Mouse (Mus musculus): ENCODE measurements at regions not wholly inside any gene's neighbourhood (a gene's known extent, or its start where the extent isn't known, plus 50 kb on each side); places are given as distances from the start of the nearest gene placed in this dataset.

- Histone ChIP-seq H3K4me1 (ENCODE audit: control insufficient read depth, insufficient read depth, low read length) (no peaks in the 10 kb centered on the region), H3K36me3 (ENCODE audit: control insufficient read depth, insufficient read depth, low read length) (no peaks in the 10 kb centered on the region), H3K4me3 (ENCODE audit: insufficient read depth, low read depth, low read length) (no peak overlapping the region), H3K27ac (replicated peaks; ENCODE audit: insufficient read depth, low read depth, low read length) (no peak overlapping the region), H3K27me3 (ENCODE audit: control insufficient read depth, insufficient read depth, low read length) (no peaks in the 10 kb centered on the region), H3K9ac (ENCODE audit: low read depth, low read length) (no peak overlapping the region), H3K79me2 (ENCODE audit: control insufficient read depth, insufficient read depth, low read length) (no peaks in the 10 kb centered on the region)
- no peak for DNase-seq (ENCODE audit: extremely low read depth, low read depth, low spot score)
- no peak for TF ChIP-seq CTCF (IDR thresholded peaks at IDR 0.05; ENCODE audit: low read depth, low read length)
- no peak for TF ChIP-seq POLR2A (IDR thresholded peaks at IDR 0.05; ENCODE audit: extremely low read depth, insufficient read depth, low read length)
- WGBS = 95% methylated on average over 3 of the region's 3 CpGs
Measured at GRCm38 (mm10) chr10:9272940-9273339, 387.1 kb upstream of the Sash1 start.

- TF ChIP-seq POLR2A (IDR thresholded peaks at IDR 0.05; ENCODE audit: extremely low read depth, insufficient read depth, low read length) (no peak), CTCF (IDR thresholded peaks at IDR 0.05; ENCODE audit: low read depth, low read length) (no peak)
- no peak overlapping the region for H3K4me3 ChIP-seq (ENCODE audit: insufficient read depth, low read depth, low read length)
- no peak overlapping the region for H3K27ac ChIP-seq (replicated peaks; ENCODE audit: insufficient read depth, low read depth, low read length)
- no peak for DNase-seq (ENCODE audit: extremely low read depth, low read depth, low spot score)
- H3K27me3 ChIP-seq (ENCODE audit: control insufficient read depth, insufficient read depth, low read length) = no peaks in the 10 kb centered on the region
- no peaks in the 10 kb centered on the region for H3K79me2 ChIP-seq (ENCODE audit: control insufficient read depth, insufficient read depth, low read length)
- H3K4me1 ChIP-seq (ENCODE audit: control insufficient read depth, insufficient read depth, low read length) = no peaks in the 10 kb centered on the region
- no peak overlapping the region for H3K9ac ChIP-seq (ENCODE audit: low read depth, low read length)
- no peaks in the 10 kb centered on the region for H3K36me3 ChIP-seq (ENCODE audit: control insufficient read depth, insufficient read depth, low read length)
- WGBS = 67% methylated on average over 5 of the region's 5 CpGs
Measured at GRCm38 (mm10) chr10:9272243-9272642, 386.4 kb upstream of the Sash1 start.

GRCm38 (mm10) chr10:9265528-9265927, 379.7 kb upstream of the Sash1 start:
- no peaks in the 10 kb centered on the region for H3K27me3 ChIP-seq (ENCODE audit: control insufficient read depth, insufficient read depth, low read length)
- H3K36me3 ChIP-seq (ENCODE audit: control insufficient read depth, insufficient read depth, low read length) = no peaks in the 10 kb centered on the region
- no peak for TF ChIP-seq CTCF (IDR thresholded peaks at IDR 0.05; ENCODE audit: low read depth, low read length)
- TF ChIP-seq POLR2A (IDR thresholded peaks at IDR 0.05; ENCODE audit: extremely low read depth, insufficient read depth, low read length) = no peak
- DNase-seq (ENCODE audit: extremely low read depth, low read depth, low spot score) = no peak
- H3K79me2 ChIP-seq (ENCODE audit: control insufficient read depth, insufficient read depth, low read length) = no peaks in the 10 kb centered on the region
- 90% methylated on average over 2 of the region's 2 CpGs for WGBS
- no peak overlapping the region for H3K4me3 ChIP-seq (ENCODE audit: insufficient read depth, low read depth, low read length)
- H3K27ac ChIP-seq (replicated peaks; ENCODE audit: insufficient read depth, low read depth, low read length) = no peak overlapping the region
- no peak overlapping the region for H3K9ac ChIP-seq (ENCODE audit: low read depth, low read length)
- H3K4me1 ChIP-seq (ENCODE audit: control insufficient read depth, insufficient read depth, low read length) = no peaks in the 10 kb centered on the region

GRCm38 (mm10) chr10:9264309-9265000, 378.6 kb upstream of the Sash1 start:
- DNase-seq (ENCODE audit: extremely low read depth, low read depth, low spot score) = no peak
- H3K27ac ChIP-seq (replicated peaks; ENCODE audit: insufficient read depth, low read depth, low read length) = no peak overlapping the region
- 60% methylated on average over 12 of the region's 12 CpGs for WGBS
- no peaks in the 10 kb centered on the region for H3K36me3 ChIP-seq (ENCODE audit: control insufficient read depth, insufficient read depth, low read length)
- no peaks in the 10 kb centered on the region for H3K4me1 ChIP-seq (ENCODE audit: control insufficient read depth, insufficient read depth, low read length)
- H3K79me2 ChIP-seq (ENCODE audit: control insufficient read depth, insufficient read depth, low read length) = no peaks in the 10 kb centered on the region
- no peak overlapping the region for H3K4me3 ChIP-seq (ENCODE audit: insufficient read depth, low read depth, low read length)
- TF ChIP-seq POLR2A (IDR thresholded peaks at IDR 0.05; ENCODE audit: extremely low read depth, insufficient read depth, low read length) = no peak
- no peak for TF ChIP-seq CTCF (IDR thresholded peaks at IDR 0.05; ENCODE audit: low read depth, low read length)
- H3K27me3 ChIP-seq (ENCODE audit: control insufficient read depth, insufficient read depth, low read length) = no peaks in the 10 kb centered on the region
- H3K9ac ChIP-seq (ENCODE audit: low read depth, low read length) = no peak overlapping the region

GRCm38 (mm10) chr10:9258705-9259104, 372.8 kb upstream of the Sash1 start:
- no peak overlapping the region for H3K27ac ChIP-seq (replicated peaks; ENCODE audit: insufficient read depth, low read depth, low read length)
- no peak overlapping the region for H3K9ac ChIP-seq (ENCODE audit: low read depth, low read length)
- H3K4me1 ChIP-seq (ENCODE audit: control insufficient read depth, insufficient read depth, low read length) = no peaks in the 10 kb centered on the region
- no peaks in the 10 kb centered on the region for H3K36me3 ChIP-seq (ENCODE audit: control insufficient read depth, insufficient read depth, low read length)
- no peak overlapping the region for H3K4me3 ChIP-seq (ENCODE audit: insufficient read depth, low read depth, low read length)
- no peak for DNase-seq (ENCODE audit: extremely low read depth, low read depth, low spot score)
- no peak for TF ChIP-seq POLR2A (IDR thresholded peaks at IDR 0.05; ENCODE audit: extremely low read depth, insufficient read depth, low read length)
- no peak for TF ChIP-seq CTCF (IDR thresholded peaks at IDR 0.05; ENCODE audit: low read depth, low read length)
- WGBS = 90% methylated on average over 1 of the region's 1 CpGs
- no peaks in the 10 kb centered on the region for H3K79me2 ChIP-seq (ENCODE audit: control insufficient read depth, insufficient read depth, low read length)
- H3K27me3 ChIP-seq (ENCODE audit: control insufficient read depth, insufficient read depth, low read length) = no peaks in the 10 kb centered on the region

GRCm38 (mm10) chr10:9252941-9253217, 367.0 kb upstream of the Sash1 start:
- Histone ChIP-seq H3K4me3 (ENCODE audit: insufficient read depth, low read depth, low read length) (no peak overlapping the region), H3K27ac (replicated peaks; ENCODE audit: insufficient read depth, low read depth, low read length) (no peak overlapping the region), H3K4me1 (ENCODE audit: control insufficient read depth, insufficient read depth, low read length) (no peaks in the 10 kb centered on the region), H3K27me3 (ENCODE audit: control insufficient read depth, insufficient read depth, low read length) (no peaks in the 10 kb centered on the region), H3K79me2 (ENCODE audit: control insufficient read depth, insufficient read depth, low read length) (no peaks in the 10 kb centered on the region), H3K36me3 (ENCODE audit: control insufficient read depth, insufficient read depth, low read length) (no peaks in the 10 kb centered on the region), H3K9ac (ENCODE audit: low read depth, low read length) (no peak overlapping the region)
- TF ChIP-seq CTCF (IDR thresholded peaks at IDR 0.05; ENCODE audit: low read depth, low read length) (no peak), POLR2A (IDR thresholded peaks at IDR 0.05; ENCODE audit: extremely low read depth, insufficient read depth, low read length) (no peak)
- DNase-seq (ENCODE audit: extremely low read depth, low read depth, low spot score) = no peak
- WGBS = 21% methylated on average over 3 of the region's 3 CpGs
